Mouse (Mus musculus) ES-Bruce4 (cell line): ENCODE measurements around the gene Ksr1. TPM values are rescaled to one million over a fixed set of nuclear protein-coding genes. Genes with fewer than 3 reads are reported as not detected.
"Not testable (repeated sequence)": the region's sequence is repeated elsewhere in the genome, so short reads cannot be mapped to it uniquely, and the experiment has no call there.

Experiments
- H3K27ac ChIP-seq: 2 replicates; pipeline ENCODE4 v1.5.1; 2012; ENCODE audit warnings: low read length, inconsistent platforms; ENCODE audit not compliant: insufficient read depth
- H3K27me3 ChIP-seq: 2 replicates; pipeline ENCODE4 v1.6.1; 2012; ENCODE audit warnings: mild to moderate bottlenecking, low read length, inconsistent platforms; ENCODE audit not compliant: control insufficient read depth, poor library complexity, insufficient read depth, severe bottlenecking
- H3K36me3 ChIP-seq: 2 replicates; pipeline ENCODE4 v1.6.1; 2012; ENCODE audit warnings: inconsistent platforms, mild to moderate bottlenecking, low read length, moderate library complexity; ENCODE audit not compliant: control insufficient read depth, poor library complexity, insufficient read depth, severe bottlenecking
- H3K4me1 ChIP-seq: one replicate; pipeline ENCODE4 v1.8.1; 2011; ENCODE audit warnings: low read length; ENCODE audit not compliant: control insufficient read depth, insufficient read depth
- H3K4me3 ChIP-seq: 2 replicates; pipeline ENCODE4 v1.5.1; 2011; ENCODE audit warnings: low read depth, mild to moderate bottlenecking, low read length
- H3K9ac ChIP-seq: 2 replicates; pipeline ENCODE4 v1.6.1; 2012; ENCODE audit warnings: low read depth, mild to moderate bottlenecking, inconsistent platforms; ENCODE audit not compliant: poor library complexity, severe bottlenecking
- H3K9me3 ChIP-seq: replicated peaks from 2 replicates; pipeline ENCODE4 v1.6.1; 2012; ENCODE audit warnings: mild to moderate bottlenecking, low read length, inconsistent platforms; ENCODE audit not compliant: control insufficient read depth, poor library complexity, insufficient read depth, severe bottlenecking
- CTCF ChIP-seq: IDR thresholded peaks from one replicate; pipeline ENCODE4 v1.8.1; 2011; ENCODE audit warnings: low read depth, low read length
- EP300 ChIP-seq: IDR thresholded peaks from 2 replicates; pipeline ENCODE4 v1.6.1; 2011; ENCODE audit warnings: low read depth, low read length; ENCODE audit not compliant: insufficient read depth
- POLR2A ChIP-seq: IDR thresholded peaks from one replicate; pipeline ENCODE4 v1.8.1; 2011; ENCODE audit warnings: low read length; ENCODE audit not compliant: insufficient read depth
- polyA plus RNA-seq: library from polyadenylated mRNA; stranded (reverse); fragments of >200 nt; gene quantifications from 2 replicates; pipeline ENCODE4 v1.2.4, GENCODE M21; 2011; ENCODE audit warnings: low read depth; ENCODE audit not compliant: missing spikeins, insufficient read depth, insufficient read length

The Ksr1 gene
- polyA plus RNA-seq, 1 experiment = 7.7 TPM

GRCm38 (mm10) chr11:79003769-79004638, 142.2 kb downstream of the Ksr1 start:
- TF ChIP-seq POLR2A (no peak), CTCF (no peak), EP300 (0 out of 2 replicates have a peak, but pooled peaks have one; percentile 17)
- 0 out of 2 replicates have a peak overlapping the region, but pooled peaks have one; percentile 29 for H3K9ac ChIP-seq
- H3K27ac ChIP-seq = peak overlapping the region; percentile 97
- peaks cover 22% of the 10 kb centered on the region for H3K4me1 ChIP-seq
- H3K36me3 ChIP-seq = no peaks in the 10 kb centered on the region
- H3K4me3 ChIP-seq = no peak overlapping the region
- no peaks in the 10 kb centered on the region for H3K27me3 ChIP-seq
- no peaks in the 10 kb centered on the region for H3K9me3 ChIP-seq

GRCm38 (mm10) chr11:79003053-79003768, 143.0 kb downstream of the Ksr1 start:
- peaks cover 6% of the 10 kb centered on the region for H3K9me3 ChIP-seq
- H3K27me3 ChIP-seq = no peaks in the 10 kb centered on the region
- H3K9ac ChIP-seq = peak overlapping the region; percentile 29
- H3K4me3 ChIP-seq = no peak overlapping the region
- no peaks in the 10 kb centered on the region for H3K36me3 ChIP-seq
- TF ChIP-seq EP300 (0 out of 2 replicates have a peak, but pooled peaks have one; percentile 50), POLR2A (no peak)
- peak overlapping the region; percentile 97 for H3K27ac ChIP-seq
- H3K4me1 ChIP-seq = peaks cover 20% of the 10 kb centered on the region

GRCm38 (mm10) chr11:79002551-79002951, 143.7 kb downstream of the Ksr1 start:
- TF ChIP-seq CTCF (no peak), EP300 (peak; percentile 90)
- H3K4me3 ChIP-seq = no peak overlapping the region
- H3K36me3 ChIP-seq = no peaks in the 10 kb centered on the region
- H3K27ac ChIP-seq = peak overlapping the region; percentile 97
- peaks cover 16% of the 10 kb centered on the region for H3K4me1 ChIP-seq
- no peaks in the 10 kb centered on the region for H3K27me3 ChIP-seq
- peaks cover 12% of the 10 kb centered on the region for H3K9me3 ChIP-seq
- H3K9ac ChIP-seq = peak overlapping the region; percentile 29

GRCm38 (mm10) chr11:79001871-79002270, 144.3 kb downstream of the Ksr1 start:
- Histone ChIP-seq H3K27ac (peak overlapping the region; percentile 97), H3K4me3 (no peak overlapping the region), H3K36me3 (no peaks in the 10 kb centered on the region), H3K9me3 (peaks cover 19% of the 10 kb centered on the region), H3K9ac (peak overlapping the region; percentile 10; the same call in 1 of the 2 replicates), H3K27me3 (no peaks in the 10 kb centered on the region), H3K4me1 (peaks cover 16% of the 10 kb centered on the region)
- TF ChIP-seq EP300 (no peak), POLR2A (no peak), CTCF (no peak)

GRCm38 (mm10) chr11:78999118-78999517, 147.1 kb downstream of the Ksr1 start:
- Histone ChIP-seq H3K27me3 (no peaks in the 10 kb centered on the region), H3K4me3 (no peak overlapping the region), H3K9me3 (peaks cover 41% of the 10 kb centered on the region), H3K9ac (no peak overlapping the region), H3K36me3 (no peaks in the 10 kb centered on the region; the same call in 1 of the 2 replicates), H3K27ac (peak overlapping the region; percentile 58; the same call in 1 of the 2 replicates), H3K4me1 (peaks cover 11% of the 10 kb centered on the region)
- no peak for TF ChIP-seq POLR2A
- no peak for TF ChIP-seq EP300
- no peak for TF ChIP-seq CTCF

- not testable (repeated sequence) for H3K4me1 ChIP-seq, H3K27ac ChIP-seq, H3K4me3 ChIP-seq, H3K27me3 ChIP-seq, H3K36me3 ChIP-seq, H3K9ac ChIP-seq
- H3K9me3 ChIP-seq = peaks cover 48% of the 10 kb centered on the region
Observed at GRCm38 (mm10) chr11:78990875-78991543, 155.2 kb downstream of the Ksr1 start.
